Mouse (Mus musculus): ENCODE results near the gene Tln1.
"Not testable (repeated sequence)": the region's sequence is repeated elsewhere in the genome, so short reads cannot be mapped to it uniquely, and the experiment has no call there.

Tln1 gene

DNA sequence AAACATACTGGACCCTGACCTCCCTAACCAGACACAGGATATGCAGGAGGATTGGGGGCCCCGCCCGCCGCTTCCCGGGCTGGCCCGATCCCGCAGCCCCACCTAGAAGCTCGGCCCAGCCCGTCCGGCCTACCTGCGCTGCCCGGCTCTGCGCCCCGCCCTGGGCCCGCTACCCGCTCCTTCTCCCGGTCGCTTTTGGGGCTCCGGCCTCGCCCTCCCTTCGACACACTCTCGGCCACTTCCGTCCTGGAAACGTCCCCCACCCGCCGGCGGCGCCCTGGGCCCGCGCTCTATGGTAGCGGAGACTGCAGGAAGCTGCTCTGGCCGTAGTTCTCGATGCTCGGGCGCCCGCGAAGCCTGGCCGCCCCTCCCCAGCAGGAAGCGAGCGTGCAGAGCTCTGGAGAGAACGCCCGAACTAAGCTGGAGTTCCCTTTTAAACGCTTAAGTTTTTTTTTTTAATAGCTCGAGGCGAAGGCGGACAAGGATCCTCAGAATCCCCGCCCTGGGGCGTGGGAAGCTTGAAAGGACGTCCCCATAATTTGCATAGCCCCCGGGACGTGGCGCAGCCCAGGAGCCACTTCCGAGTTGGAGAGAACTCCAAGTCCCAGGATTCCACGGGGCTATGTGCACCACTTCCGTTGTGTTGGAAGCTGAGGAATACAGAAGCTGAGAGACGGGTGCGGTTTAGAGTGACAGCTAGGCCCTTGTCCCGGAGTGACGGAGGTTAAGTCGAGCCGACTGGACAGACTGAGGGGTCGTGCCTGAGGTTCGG is at the start of gene Tln1, which contains the start of gene Creb3:
Tln1 (minus strand) TSS at position 695 of the 772 bp plus-strand sequence.
Creb3 (plus strand) TSS at position 336 of the 772 bp plus-strand sequence.
- DNase-seq, result peak; percentile 96

DNA sequence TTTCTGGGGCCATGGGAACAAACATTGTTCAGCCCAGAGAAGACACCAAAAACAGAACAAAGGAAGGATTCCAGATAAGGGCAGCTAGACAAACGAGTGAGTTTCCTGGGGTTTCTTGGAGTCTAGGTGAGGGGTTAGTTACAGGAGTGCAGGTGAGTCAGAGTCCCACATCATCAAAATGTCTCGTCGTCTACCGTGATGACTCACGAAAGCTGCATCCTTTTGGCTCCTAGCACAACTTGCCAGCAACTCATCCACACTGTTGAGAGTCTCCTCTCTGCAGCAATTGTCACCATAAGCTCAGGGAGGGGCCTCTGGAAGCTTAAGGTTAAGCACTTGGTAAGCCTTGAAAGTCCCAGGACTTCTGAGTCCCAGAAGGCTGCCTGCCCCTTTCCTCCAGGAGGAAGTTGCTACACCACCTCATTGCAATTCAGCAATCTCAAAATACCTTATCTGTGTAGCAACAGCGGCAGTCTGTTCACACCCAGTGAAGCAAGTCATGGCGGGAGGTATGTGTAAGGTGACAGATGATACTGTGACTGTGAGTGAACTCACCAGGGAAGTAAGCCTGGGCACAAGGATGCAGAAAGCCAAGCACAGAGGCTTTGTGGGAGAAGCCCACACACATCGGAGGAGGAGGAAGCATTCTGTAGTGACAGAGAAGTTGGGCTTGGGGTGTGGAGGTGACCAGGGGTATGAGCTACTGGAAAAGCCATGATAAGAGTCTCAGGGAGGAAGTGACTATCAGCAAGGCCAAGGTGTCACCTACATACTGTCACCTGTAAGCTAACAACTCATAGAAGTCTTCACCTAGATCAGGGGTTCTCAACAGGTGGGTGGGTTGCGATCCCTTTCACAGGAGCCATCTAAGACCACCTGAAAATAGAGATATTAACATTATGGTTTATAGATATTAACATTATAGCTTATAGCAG is 42.5 kb upstream of the Tln1 start:
- DNase-seq, result no peak

DNA sequence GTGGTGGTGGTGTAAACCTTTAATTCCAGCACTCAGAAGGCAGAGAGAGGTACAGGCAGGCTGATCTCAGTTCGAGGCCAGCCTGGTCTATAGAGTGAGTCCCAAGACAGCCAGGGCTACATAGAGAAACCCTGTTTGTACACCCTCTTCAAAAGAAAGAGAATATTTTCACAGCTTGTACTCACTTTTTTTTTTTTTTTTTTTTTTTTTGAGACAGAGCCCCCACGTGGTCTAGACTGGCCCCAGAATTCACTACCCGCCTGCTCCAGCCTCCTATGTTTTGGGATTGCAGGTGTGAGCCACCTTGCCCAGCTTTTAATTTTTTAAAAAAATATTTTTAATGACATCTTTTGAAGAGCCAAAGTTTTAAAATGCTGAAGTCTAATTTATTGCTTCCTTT is 41.6 kb upstream of the Tln1 start:
- DNase-seq, result no peak

DNA sequence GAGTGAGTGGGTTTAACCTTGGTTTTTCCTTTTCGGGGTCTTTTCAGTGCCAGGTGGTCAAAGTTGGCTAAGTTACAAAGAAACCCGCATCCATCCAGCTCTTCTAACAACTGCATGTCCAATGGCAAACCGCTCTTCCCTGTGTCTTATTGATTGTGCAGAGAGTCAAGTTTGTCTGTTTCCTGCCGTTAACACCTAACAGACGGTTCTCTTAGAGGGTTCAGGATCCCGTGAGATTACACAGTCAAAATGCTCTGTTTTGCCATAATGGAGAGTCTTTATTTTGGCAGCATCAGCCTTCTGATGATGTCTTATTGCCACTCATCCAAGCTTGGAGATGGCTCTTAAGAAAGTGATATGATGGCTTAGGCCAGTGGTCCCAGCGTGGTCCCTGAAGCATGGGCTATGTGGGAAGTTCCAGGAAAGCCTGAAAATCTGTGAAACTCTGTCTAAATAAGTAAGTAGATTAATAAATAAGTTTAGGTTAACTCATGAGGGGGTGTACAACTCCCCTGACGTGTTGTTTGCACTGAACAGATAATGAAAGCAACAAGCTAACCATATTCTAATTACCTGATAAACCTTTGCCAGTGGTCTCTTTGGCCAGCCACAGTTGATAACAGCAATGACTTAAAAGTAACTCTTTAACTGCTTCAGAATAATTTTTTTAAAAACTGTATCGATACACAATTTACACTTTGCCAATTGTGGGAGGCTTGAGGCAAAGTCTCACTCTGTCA is 37.9 kb upstream of the Tln1 start:
- DNase-seq, result no peak

DNA sequence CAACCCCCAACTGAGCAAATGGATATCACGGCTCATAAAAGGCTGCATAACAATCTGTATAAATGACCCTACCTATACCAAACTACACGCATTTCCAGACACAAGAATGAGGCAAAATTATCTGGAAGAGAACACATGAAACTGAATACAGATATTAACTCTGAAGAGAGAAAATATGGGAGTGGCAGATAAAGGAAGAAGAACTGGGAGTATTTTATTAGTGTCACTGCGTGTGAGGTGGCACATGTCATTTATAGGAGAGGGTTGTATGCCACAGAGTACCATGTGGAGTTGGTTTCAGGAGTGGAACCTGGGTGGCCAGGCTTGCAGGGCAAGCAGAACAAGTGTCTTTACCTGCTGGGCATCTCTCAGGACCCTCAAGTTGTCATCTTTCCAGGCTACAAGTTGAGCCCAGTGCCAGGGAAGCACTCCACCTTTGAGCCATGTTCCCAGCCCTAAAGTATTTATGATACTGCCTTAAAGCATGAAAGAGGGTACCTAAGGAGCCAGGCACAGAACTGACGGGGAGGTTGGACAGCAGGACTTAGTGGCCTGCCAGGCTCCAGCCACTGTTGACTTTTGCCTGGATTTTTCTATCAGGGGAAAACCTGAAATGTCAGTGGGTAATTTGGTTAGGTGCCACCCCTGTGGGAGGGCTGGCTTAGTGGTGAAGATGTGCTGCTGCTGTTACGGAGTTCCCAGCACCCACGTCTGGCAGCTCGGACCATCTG is 36.3 kb upstream of the Tln1 start:
- DNase-seq, result no peak

DNA sequence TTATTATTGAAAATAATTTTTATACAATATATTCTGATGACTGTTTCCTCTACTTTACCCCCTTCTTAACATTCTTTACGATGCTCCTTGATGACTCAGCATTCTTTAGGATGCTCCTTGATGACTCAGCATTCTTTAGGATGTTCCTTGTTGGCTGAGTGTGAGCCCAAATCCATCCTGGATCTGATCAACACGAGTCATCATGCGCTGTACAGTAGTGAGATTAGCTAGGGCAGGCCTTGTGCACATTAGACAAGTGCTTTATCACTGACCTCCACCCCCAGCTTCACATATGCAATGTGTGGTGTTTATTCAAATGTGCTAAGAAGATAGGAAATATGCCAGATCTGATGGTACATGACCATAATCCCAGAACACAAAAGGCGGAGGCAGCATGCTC is 35.7 kb upstream of the Tln1 start:
- DNase-seq, result no peak

DNA sequence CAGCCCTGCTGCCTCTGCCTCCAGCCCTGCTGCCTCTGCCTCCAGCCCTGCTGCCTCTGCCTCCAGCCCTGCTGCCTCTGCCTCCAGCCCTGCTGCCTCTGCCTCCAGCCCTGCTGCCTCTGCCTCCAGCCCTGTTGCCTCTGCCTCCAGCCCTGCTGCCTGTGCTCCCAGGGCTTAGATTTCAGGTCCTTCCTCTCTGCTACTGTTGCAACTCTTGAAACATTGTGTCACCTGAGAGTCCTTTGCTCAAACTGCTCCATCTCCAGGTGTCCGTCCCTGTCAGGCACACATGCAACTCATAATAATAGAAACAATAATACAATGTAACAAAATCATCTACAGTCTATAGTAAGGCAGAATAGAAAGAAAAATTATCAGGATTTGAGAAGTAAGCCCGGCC is 34.1 kb upstream of the Tln1 start:
- not testable (repeated sequence) for DNase-seq

DNA sequence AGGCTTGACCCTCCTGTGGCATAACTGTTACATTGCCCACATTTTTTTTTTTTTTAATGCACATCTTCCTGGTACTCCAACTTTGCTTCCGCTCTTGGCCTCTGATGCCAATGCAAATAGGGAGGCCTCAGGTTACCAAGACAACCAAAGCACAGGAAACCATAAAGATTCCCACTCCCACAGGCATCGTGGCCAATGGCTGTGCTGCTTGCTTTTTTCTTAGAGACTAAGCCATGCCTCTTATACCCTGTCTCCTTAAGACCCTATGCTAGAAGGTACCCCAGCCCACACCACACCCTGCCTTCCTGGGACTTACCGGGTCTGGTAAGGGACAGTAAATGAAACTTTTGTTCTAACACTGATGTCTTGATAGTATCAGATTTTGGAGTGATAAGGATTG is 31.0 kb upstream of the Tln1 start:
- DNase-seq, result no peak

DNA sequence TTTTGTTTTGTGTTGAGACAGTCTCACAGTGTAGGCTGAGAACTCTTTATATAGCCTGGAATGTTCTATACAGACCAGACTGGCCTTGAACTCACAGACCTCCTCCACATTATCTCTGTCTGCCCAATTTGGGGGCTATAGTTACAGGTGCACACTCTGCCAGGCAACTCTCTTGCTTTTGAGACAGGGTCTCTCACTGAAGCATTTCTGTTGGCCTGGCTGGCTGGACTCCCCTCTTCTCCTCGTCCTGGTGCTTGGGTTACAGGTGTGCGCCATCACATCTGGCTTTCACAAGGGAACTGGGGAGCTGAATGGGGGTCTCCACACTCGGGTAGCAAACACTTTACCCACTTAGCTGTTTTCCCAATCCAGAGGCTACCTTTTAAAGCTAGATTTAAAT is 29.5 kb upstream of the Tln1 start:
- DNase-seq, result no peak

DNA sequence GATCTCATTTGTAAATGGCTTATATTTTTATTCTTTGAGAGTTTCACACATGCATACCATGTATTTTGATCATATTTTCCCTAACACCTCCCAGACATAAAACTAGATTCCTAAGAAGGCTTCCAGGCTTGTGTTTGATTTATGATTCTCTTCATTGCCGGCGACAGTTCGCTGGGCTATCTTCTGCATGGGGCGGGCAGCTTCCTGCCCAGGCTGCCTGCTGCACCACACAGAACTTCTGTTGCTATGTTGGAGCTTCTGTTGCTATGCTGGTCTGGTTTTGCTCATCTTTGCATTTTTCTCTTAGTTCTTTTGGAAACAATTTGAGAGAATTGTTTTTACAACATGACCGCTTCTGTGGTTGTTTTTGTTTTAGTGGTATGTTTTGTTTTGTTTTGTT is 29.1 kb upstream of the Tln1 start:
- DNase-seq, result no peak

DNA sequence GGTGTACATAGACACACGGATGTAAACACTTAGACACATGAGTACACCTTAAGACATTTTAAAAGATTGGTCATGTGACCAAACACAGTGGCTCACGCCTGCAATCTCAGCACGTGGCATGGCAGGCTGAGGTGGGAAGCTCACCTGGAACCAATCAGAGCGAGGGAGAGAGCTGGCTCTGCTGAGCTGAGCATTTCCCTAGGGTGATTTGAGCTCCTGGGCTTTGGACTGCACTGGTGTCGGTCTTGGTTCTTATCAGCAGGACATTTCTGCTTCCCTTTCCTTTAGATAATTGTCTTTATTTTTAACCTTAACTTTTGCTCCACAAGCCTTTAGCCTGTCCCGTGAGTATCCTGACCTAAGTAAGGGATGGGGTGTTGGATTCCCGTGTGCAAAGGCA is 25.2 kb upstream of the Tln1 start:
- DNase-seq, result no peak

DNA sequence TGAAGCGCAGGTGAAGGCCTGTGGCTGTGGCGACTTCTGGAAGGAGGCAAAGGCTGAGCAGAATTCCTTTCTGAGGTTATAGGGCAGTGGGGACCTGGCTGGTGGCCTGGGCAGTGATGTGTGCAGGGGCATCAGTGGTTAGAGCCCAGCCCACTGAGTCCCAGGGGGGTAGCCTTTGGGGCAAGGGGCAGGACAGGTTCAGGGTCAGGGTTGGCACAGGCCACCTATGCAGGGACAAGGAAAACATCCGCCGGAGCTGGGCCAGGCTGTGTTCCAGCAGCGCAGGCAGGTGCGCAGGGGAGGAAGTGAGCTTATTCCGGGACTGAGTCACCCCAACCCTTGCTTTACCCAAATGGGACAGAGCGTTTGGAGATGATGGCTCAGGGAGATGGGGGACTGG is 23.9 kb upstream of the Tln1 start:
- no peak for DNase-seq

DNA sequence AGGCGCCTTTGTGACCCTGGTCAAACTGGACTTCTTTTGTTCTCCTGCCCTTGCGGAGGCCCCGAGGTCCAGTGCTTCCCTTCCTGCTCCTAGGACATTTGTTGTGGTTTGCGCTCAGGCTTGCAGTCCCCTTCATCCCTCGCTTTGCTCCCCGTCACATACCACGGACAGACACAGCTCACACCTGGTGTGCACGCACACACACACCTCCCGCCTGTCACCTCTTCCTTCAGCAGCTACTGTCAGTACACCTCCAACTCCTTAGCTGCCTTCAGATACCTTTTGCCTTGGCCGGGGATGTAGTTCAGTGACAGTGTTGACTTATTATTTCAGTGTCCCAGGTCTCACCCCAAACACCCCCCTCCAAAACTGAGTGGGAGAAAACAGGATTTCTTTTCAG is 23.2 kb upstream of the Tln1 start:
- DNase-seq, result no peak

DNA sequence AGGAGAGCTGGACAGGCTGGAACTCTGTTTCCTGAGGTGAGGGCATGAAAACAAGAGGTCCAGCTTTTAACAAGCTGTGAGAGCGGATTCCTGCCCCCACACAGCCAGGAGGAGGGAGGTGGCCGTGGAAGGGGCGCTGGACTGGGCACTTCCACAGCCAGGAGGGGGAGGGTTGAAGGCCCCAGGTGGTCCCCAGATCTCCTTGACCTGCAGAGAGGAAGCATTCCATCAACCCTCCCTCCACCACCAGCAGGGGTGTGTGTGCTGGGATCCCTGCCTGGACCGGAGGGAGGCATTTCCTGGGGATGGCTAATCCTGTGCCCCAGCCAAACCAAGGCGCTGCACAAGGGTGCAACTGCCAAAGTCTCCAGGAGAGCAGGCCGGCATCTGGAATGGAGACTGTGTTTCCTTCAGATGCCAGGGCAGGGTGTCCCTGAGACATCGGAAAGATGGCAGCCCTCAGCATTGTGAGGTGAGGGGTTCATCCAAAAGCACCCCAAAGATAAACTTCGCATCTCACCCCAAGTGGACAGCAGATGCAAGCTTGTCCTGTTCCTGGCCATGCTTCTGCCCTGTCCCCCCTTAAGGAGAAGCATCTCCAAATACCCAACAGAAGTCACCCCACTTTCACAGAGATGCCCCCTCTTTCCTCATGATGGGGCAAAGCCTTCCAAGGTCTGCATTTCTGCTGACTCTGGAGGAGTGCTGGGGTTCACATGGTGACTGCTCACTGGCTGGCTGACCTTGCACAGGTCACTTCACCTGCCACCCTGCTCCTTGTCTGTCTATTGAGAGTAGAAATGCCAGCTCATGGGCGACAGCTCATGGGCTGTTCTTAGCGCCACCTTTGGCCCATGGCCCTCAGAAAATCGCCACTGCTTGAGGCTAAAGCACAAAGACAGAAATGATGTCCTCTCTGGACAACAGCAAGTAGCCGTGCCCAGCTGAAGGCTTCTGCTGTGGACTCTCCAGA is 22.2 kb upstream of the Tln1 start, which contains the start of gene Msmp:
Msmp (minus strand) TSS at position 51 of the 973 bp plus-strand sequence.
- no peak for DNase-seq

DNA sequence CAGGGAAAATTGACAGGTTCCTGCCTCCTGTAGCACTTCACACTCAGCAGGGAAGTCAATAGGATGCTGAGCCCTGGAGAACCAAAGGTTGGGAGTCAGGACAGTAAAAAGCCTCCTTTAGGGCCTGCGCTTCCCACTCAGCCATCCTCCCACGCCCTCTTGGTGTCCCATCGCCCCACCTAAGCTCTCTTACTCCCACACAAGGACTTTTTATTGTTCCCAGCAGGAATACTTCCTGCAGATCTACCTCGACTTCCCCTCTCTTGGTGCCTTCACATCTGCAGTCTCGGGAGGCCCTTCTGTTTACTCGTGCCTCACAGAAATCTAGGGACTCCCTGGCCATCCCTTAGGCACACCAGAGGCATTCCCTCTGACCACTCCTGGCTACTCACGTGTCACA is 20.9 kb upstream of the Tln1 start:
- no peak for DNase-seq

DNA sequence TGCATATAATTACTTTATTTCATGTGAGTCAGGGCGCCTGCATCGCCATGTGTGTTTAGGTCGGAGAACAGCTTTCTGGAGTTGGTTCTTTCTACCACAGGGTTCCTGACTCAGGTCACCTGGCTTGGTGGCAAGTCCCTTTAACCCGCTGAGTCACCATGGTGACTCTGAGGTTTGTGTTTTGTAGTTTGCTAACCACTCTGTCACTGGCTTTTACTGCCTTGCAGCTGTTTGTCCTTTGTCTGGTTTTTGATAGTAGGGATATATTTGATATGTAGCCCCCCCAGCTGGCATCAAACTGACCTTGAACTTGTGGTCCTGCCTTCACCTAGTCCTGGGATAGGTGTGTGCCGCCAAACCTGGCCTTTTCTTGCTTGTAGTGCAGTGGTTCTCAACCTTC is 19.8 kb upstream of the Tln1 start:
- DNase-seq, result no peak

DNA sequence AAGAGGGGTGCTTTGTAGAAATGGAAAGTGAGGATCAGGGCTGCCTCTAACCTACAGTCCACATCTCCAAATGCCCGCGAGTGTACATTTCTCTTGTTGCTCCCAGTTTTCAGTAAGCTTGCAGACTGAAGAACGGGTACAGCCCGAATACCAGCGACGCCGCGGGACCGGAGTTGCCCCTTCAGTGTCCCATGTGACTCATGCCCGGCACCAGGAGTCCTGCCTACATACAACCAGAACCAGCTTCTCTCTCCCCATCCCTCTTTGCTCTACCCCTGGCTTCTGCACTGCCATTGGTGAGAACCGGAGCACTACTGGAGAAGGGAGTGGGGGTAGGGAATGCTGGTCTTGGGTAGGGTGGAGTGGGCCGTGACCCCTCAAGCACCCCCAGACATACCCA is 18.9 kb upstream of the Tln1 start:
- no peak for DNase-seq

DNA sequence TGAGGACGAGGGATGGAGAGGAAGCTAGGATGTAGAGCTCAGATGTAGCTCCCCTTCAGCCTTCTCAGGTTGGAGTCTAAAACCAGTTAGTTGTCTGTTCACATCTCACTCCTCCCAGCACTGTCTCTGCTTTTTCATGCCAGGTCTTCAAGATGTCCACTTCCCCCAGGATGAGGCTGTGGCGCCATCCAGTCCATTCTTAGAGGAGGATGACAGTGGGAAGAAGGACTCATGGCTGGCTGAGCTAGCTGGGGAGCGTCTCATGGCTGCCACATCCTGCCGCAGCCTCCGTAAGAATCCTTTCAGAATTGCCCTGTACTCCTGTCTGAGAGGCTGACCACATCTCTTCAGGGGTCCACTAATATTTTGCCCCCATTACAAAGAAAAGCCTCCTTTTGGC is 18.2 kb upstream of the Tln1 start:
- no peak for DNase-seq

DNA sequence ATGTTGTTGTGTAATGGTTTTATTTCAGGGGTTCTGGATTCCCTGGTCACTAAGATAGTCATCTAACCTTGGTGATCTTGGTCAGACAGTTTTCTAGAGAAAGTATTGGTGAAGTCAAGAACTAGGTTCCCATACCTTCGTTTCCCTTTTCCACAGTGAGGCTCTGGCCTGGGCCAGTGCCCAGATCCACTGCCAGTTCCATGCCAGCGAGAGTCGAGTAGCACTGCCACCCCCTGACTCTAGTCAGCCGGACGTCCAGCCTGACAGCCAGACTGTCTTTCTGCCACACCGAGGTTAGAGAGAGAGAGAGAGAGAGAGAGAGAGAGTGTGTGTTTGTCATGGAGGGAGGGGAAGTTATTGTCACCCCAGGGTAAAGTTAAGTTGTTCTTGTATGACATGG is 17.2 kb upstream of the Tln1 start:
- no peak for DNase-seq

DNA sequence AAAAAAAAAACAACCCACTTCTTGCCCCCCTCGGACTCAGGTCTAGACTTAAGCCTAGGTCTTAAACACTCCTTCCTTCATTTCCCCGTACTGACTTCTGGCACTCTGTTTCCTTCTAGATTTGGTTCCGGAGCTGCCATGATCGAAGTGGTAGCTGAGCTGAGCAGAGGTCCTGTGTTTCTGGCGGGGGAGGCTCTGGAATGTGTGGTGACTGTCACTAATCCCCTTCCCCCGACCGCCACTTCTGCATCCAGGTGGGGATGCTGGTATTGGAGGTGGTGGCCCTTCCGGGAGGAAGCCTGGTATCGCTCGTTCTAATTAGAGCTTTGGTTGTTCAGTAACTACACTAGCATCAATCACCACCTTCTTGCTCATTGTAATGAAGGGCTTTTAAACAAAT is 16.8 kb upstream of the Tln1 start:
- no peak for DNase-seq
